Mouse (Mus musculus) monocyte, adult 2 months (primary cell): ENCODE measurements around the gene Nudt2.

Experiments used
- DNase-seq, 2 experiments: peaks; one replicate each; pipeline ENCODE4 v3.0.0; 2022; ENCODE audit warnings: low spot score in 2 of 2, low read depth in 1 of 2

Nudt2 gene

DNA sequence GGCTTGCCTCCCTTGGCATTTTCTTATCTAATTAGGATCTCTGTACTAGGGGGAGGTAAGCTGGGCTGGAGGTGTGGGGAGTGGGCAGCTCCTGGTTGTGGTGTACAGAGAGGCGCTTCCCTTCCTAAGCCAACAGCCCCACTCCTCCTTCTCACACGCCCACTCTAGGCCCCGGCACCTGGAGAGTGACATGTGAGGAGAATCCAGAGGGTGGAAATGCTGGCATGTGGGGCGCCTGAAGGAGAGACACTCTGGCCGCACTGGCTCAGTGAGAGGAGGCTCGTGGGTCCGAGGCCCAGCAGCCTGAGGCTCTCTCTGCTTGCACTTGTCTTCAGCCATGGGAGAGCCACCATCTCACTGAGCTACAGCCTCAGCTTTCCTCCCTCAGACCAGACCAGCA lies 53.4 kb downstream of the Nudt2 start:
- DNase-seq: no peak

- DNase-seq: no peak
These were observed 54.2 kb downstream of the Nudt2 start for GRCm38 (mm10) chr4:41519195-41519594.

GRCm38 (mm10) chr4:41520641-41521040 lies 55.7 kb downstream of the Nudt2 start:
- DNase-seq: no peak

DNA sequence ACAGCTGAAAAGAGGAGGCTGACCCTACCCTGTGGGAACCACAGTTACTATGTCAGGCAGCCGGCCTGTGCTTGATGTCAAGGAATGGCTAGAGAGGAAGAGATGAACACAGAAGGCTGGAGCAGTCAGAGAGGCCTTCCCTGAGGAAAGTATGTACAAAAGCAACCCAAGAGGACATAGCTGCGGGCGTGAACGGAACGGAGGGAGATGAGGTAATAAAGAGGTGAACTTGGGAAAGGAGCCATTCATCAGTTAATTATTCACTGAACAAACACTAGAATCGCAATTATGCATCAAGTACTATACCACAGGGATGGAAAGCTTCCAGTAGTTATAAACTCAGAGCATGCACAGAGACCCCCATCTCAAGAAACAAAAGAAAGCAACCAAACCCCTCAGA lies 57.2 kb downstream of the Nudt2 start:
- DNase-seq: no peak

- DNase-seq: no peak
These were observed 57.8 kb downstream of the Nudt2 start for GRCm38 (mm10) chr4:41522788-41523187.

- DNase-seq: no peak
These were observed 58.9 kb downstream of the Nudt2 start for GRCm38 (mm10) chr4:41523839-41524238.

DNA sequence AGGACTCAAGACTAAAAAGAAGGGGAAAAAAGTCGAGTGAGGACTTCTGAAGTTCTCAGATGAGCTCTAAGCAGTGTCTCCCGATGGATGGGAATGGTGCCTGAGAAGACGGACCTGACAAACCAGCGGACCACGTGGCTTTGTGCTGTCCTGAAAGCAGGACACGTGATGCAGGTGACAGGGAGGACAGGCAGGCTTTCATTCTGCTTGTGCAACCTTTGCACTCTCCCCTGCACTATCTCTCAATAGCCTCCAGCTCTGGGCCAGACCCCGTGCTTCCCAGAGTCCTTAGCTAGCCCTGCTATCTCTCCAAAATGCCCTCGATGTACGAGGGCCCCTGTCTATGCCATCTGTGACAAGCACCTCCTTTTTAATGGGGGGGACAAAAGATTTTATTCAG lies 59.9 kb downstream of the Nudt2 start:
- DNase-seq: no peak

- DNase-seq: no peak
These were observed 61.6 kb downstream of the Nudt2 start for GRCm38 (mm10) chr4:41526553-41526952.

DNA sequence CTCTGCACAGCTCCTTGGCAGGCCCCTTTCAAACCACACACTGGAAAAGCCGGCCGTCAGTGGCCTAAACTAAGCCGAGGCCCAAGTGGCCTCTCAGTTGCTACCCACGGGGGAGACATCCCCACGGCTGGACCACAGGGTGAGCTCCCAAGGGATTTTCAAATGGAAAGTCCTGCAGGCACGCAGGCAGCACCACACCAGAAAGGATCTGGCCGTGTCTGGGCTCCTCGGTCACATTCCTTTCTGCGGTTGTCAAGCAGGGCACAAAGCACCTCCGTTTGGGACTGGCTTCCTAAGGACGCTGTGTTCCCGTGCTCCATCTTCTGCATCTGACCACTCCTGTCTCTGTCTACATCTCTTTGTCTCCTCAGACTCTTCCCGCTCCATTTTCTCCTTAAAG lies 62.1 kb downstream of the Nudt2 start:
- no peak for DNase-seq

GRCm38 (mm10) chr4:41527996-41528395 lies 63.0 kb downstream of the Nudt2 start:
- no peak for DNase-seq
